Mouse (Mus musculus): ENCODE data around the gene Pigv. TPM values are rescaled to one million over a fixed set of nuclear protein-coding genes. Genes with fewer than 3 reads are reported as not detected.

Pigv gene
- polyA plus RNA-seq, 1 experiment = not detected

DNA sequence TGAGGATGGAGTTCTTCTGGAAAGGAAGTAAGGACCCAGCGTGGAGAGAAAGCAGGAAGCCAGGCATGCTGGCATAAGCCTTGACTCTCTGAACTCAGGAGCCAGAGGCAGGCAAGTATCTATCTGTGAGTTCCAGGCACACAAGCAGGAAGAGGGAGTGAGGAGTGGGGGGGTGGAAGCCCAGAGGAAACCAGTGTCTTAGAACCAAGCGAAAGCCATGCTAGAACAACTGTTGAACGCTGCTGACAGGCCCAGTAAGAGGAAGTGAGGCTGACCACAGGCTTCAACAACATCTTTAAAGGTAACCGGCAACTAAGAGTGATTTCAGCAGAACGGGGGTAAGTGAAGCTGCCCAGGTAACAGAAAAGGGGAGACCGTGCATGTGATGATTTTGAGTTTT is 6.2 kb downstream of the Pigv start:
- H3K4me1 ChIP-seq (ENCODE audit: control insufficient read depth, insufficient read depth, low read length) = peaks cover 14% of the 10 kb centered on the region
- no peak overlapping the region for H3K4me3 ChIP-seq (ENCODE audit: insufficient read depth, low read depth, low read length)
- TF ChIP-seq POLR2A (IDR thresholded peaks at IDR 0.05; ENCODE audit: insufficient read depth, low read depth, low read length) = no peak
- no peak for TF ChIP-seq CTCF (IDR thresholded peaks at IDR 0.05; ENCODE audit: insufficient read depth, low read depth, low read length)
- 92% methylated on average over 6 of the region's 6 CpGs for WGBS
- H3K27ac ChIP-seq (ENCODE audit: insufficient read depth, low read depth, low read length) = no peak overlapping the region

DNA sequence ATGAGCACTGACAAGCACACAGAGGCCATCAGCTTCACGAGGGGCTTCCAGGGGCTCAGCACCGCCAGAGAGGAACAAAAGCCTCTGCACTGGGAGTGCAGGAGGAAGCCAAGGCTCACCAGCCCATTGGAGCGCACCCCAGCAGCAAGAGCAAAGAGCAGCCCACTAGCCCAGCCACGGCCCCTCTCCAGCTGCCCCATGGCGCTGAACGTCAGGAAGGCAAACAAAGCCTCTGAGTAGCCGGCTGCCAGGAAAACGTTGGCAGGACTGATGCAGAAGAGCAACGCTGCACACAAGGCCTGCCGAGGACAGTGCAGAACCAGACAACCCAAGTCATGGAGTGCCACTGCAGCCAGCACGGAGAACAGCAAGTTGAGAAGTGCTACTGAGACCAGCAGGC is 7.3 kb downstream of the Pigv start:
- H3K4me1 ChIP-seq (ENCODE audit: control insufficient read depth, insufficient read depth, low read length) = peaks cover 19% of the 10 kb centered on the region
- WGBS = 50% methylated on average over 11 of the region's 11 CpGs
- H3K27ac ChIP-seq (ENCODE audit: insufficient read depth, low read depth, low read length) = no peak overlapping the region
- TF ChIP-seq POLR2A (IDR thresholded peaks at IDR 0.05; ENCODE audit: insufficient read depth, low read depth, low read length) = no peak
- no peak overlapping the region for H3K4me3 ChIP-seq (ENCODE audit: insufficient read depth, low read depth, low read length)

DNA sequence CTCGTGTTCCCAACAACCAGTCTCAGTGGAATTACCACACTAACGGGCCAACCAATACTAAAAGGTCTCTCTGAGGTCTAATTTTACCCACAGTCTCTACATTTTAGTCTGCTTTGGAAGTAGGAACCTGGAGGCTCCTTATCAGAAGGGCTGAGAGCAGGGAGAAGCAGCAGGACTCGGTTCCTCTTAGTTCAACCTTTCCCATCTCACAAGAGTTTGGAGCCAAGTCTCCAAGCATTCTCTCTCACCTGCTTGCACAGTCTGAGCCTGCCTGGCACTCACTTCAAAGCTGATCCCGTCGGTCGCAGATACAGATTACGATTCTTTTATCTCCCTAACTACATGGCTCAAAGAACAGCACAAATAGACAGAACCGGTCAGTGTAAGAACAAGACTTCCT is 9.5 kb downstream of the Pigv start:
- Histone ChIP-seq H3K4me3 (ENCODE audit: insufficient read depth, low read depth, low read length) (no peak overlapping the region), H3K27ac (ENCODE audit: insufficient read depth, low read depth, low read length) (no peak overlapping the region), H3K4me1 (ENCODE audit: control insufficient read depth, insufficient read depth, low read length) (peaks cover 21% of the 10 kb centered on the region)
- TF ChIP-seq CTCF (IDR thresholded peaks at IDR 0.05; ENCODE audit: insufficient read depth, low read depth, low read length) (no peak), POLR2A (IDR thresholded peaks at IDR 0.05; ENCODE audit: insufficient read depth, low read depth, low read length) (no peak)
- WGBS = 88% methylated on average over 8 of the region's 8 CpGs

DNA sequence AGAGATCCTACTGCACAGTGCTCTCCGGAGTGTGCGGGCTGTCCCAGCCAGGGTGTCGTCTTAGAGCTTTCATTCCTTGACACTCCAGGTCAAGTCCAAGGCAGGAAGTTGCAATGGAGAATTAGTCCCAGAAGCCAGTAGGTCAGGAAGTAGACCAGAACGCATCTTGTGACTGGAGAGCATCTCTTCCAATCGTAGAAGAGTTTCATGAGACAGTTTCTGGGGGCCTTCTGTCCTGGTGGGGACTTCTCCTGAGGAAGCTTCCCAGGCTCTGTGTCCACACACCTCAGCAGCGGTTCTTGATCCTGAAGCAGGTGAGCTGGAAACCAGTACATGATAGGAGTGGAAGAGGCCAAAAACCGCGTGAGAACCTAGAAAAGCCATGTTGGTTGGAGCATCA is 10.0 kb downstream of the Pigv start:
- Histone ChIP-seq H3K27ac (ENCODE audit: insufficient read depth, low read depth, low read length) (no peak overlapping the region), H3K4me3 (ENCODE audit: insufficient read depth, low read depth, low read length) (no peak overlapping the region), H3K4me1 (ENCODE audit: control insufficient read depth, insufficient read depth, low read length) (peaks cover 21% of the 10 kb centered on the region)
- WGBS = 97% methylated on average over 8 of the region's 8 CpGs
- TF ChIP-seq POLR2A (IDR thresholded peaks at IDR 0.05; ENCODE audit: insufficient read depth, low read depth, low read length) = no peak
- no peak for TF ChIP-seq CTCF (IDR thresholded peaks at IDR 0.05; ENCODE audit: insufficient read depth, low read depth, low read length)

DNA sequence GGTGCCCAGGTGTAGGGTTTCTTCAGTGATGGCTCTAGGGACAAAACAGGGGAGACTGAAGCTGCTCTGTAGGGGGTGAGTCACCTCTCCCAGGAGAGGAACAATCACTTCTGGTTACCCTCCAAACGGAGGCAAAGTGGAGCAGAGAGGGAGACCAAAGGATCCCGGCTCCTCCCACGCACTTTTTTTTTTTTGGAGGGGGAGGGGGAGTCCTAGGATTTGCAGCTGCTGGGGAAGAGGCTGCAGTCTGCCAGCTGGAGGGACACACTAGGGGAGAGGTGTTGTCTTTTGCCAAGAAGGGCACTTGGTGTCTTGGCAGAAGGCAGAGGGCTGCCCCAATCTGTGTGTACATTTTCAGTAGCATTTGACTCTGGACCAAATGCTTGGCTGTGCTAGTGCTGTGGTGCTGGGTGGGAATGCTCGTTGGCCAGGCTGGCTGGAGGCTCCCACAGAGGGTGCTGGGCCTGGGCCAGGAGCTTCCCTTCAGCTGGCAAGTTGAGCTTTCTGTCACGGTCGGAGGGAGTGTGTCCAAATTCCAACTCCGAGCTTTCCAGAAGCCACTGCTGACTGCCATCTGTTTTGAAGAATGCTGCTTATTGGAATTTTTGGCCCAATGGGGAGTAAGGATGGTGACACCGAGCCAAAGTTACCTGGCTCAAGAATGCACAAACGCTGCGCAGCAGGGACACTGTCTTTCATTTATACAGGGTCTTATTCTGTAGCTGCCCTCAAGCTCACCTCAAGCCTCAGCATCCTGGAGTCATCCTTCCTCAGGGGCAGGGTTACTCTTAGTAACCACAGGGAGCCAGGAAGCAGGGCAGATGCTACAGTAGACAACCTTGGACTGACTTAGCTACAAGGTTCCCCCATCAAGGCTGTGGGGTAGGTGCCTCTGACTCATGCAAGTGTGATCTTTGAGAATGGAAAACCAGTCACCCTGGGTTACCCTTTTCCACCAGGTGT is 12.0 kb downstream of the Pigv start:
- 0 out of 2 replicates have a peak, but pooled peaks have one; percentile 19 for TF ChIP-seq POLR2A (IDR thresholded peaks at IDR 0.05; ENCODE audit: insufficient read depth, low read depth, low read length)
- no peak for TF ChIP-seq CTCF (IDR thresholded peaks at IDR 0.05; ENCODE audit: insufficient read depth, low read depth, low read length)
- H3K4me1 ChIP-seq (ENCODE audit: control insufficient read depth, insufficient read depth, low read length) = peaks cover 20% of the 10 kb centered on the region
- peak overlapping the region; percentile 89 for H3K27ac ChIP-seq (ENCODE audit: insufficient read depth, low read depth, low read length)
- peak overlapping the region; percentile 20; the same call in 1 of the 2 replicates for H3K4me3 ChIP-seq (ENCODE audit: insufficient read depth, low read depth, low read length)
- whole genome bisulfite sequencing = 8% methylated on average over 10 of the region's 10 CpGs

DNA sequence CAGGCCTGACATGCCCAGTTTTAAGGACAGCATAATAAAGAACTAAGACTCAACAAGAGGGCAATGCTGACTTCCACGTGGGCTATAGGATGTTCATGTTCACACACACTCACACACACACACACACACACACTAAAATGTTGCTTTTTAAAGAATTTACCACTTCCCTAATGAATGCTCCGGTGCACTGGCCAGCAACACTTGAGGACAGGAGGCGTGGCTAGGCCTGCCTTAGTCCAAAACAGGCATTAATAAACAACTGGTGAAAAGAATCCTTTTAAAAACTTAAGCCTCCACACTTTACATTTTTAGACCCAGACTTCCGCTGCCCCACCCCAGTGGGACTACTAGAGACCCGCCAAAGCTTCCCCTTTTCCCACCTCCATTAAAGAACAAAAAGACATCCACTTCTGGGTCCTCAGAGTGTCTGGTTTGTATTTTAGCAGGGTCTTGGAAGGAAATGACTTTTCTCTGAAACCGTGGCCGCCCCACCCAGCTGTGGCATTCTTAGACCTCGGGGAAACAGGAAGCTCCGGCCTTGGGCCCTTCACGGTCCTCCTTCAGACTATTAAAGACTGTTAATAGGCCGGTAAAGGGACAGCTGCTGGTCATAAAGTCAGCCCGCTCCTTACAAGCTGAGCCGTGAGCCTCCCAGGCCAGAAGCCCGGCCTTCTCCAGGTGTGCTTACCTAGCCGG is 12.8 kb downstream of the Pigv start:
- peaks cover 13% of the 10 kb centered on the region for H3K4me1 ChIP-seq (ENCODE audit: control insufficient read depth, insufficient read depth, low read length)
- no peak for TF ChIP-seq POLR2A (IDR thresholded peaks at IDR 0.05; ENCODE audit: insufficient read depth, low read depth, low read length)
- no peak for TF ChIP-seq CTCF (IDR thresholded peaks at IDR 0.05; ENCODE audit: insufficient read depth, low read depth, low read length)
- 24% methylated on average over 15 of the region's 15 CpGs for WGBS
- H3K4me3 ChIP-seq (ENCODE audit: insufficient read depth, low read depth, low read length) = peak overlapping the region; percentile 20; the same call in 1 of the 2 replicates
- H3K27ac ChIP-seq (ENCODE audit: insufficient read depth, low read depth, low read length) = peak overlapping the region; percentile 89

DNA sequence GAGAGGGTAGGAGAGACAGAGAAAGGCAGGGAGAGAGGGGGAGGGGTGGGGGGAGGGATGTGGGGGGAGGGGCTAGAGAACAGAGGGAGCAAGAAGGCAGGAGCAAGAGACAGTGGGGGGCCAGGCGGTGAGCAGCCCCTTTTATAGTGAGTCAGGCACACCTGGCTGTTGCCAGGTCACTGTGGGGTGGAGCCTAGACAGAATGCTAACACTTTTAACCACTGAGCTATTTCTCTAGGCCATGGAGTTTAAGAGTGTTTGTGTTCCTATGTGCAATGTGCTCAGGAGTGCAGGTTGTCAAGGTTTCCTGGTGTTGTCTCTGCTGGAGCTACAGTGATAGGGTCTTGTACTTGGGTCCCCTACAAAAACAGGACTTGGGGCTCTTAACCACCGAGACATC is 13.7 kb downstream of the Pigv start:
- peaks cover 13% of the 10 kb centered on the region for H3K4me1 ChIP-seq (ENCODE audit: control insufficient read depth, insufficient read depth, low read length)
- H3K4me3 ChIP-seq (ENCODE audit: insufficient read depth, low read depth, low read length) = no peak overlapping the region
- TF ChIP-seq POLR2A (IDR thresholded peaks at IDR 0.05; ENCODE audit: insufficient read depth, low read depth, low read length) (no peak), CTCF (IDR thresholded peaks at IDR 0.05; ENCODE audit: insufficient read depth, low read depth, low read length) (no peak)
- WGBS = 71% methylated on average over 2 of the region's 2 CpGs
- no peak overlapping the region for H3K27ac ChIP-seq (ENCODE audit: insufficient read depth, low read depth, low read length)

DNA sequence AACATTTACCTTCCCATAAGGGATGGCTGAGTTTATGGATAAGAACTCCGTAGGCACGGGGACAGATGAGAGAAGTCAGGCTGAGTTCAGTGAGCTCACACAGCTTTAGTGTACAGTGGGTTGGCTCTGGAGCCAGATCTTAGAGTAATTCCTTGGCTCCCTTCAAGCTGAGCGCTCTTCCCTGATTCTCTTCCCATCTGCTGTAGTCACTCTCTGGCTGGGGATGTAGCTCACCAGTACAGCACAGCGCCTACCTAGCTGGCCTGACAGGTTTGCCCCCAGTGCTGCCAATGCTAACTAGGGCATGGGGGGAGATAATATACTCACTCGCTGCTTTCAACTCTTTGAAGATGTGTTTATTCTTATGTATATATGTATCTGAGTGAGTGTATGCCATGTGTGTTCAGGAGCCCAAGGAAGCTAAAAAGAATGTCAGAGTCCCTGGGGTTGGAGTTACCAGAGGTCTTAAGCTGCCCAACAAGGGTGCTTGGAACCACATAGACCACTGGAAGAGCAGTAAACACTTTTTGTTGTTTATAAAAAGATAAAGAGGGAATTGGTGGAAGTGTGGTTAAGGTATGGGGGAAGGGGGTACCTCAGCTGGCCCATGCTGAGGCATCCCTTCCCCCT is 14.5 kb downstream of the Pigv start:
- peaks cover 13% of the 10 kb centered on the region for H3K4me1 ChIP-seq (ENCODE audit: control insufficient read depth, insufficient read depth, low read length)
- H3K27ac ChIP-seq (ENCODE audit: insufficient read depth, low read depth, low read length) = no peak overlapping the region
- TF ChIP-seq POLR2A (IDR thresholded peaks at IDR 0.05; ENCODE audit: insufficient read depth, low read depth, low read length) (no peak), CTCF (IDR thresholded peaks at IDR 0.05; ENCODE audit: insufficient read depth, low read depth, low read length) (no peak)
- 74% methylated on average over 5 of the region's 5 CpGs for WGBS
- H3K4me3 ChIP-seq (ENCODE audit: insufficient read depth, low read depth, low read length) = no peak overlapping the region
